Mouse (Mus musculus): ENCODE data around the gene Otud7a. TPM values are rescaled to one million over a fixed set of nuclear protein-coding genes. Genes with fewer than 3 reads are reported as not detected.

Otud7a gene
- polyA plus RNA-seq, 1 experiment from 2014 or later, result 2.6 TPM

DNA sequence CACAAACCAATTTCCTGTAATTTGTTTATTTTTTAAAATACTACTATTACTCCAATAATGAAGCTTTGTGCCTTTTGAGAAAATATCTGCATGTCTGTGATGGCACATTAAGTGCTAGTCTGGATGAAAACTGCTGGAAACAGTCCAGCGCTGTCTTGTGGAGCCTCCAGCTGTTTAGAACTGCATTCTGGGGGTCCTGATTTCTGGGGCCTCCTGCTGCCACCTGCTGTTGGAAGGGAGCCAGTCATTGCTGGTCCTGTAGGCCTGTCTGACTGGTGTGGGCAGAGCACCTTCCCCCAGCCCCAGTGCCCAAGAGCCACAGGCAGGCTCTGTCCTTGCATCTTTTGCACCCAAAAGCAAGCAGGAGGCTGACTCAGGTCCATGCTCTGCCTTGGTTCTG lies 65.3 kb downstream of the Otud7a start:
- H3K4me2 ChIP-seq, result no peak overlapping the region
- H3K9me3 ChIP-seq, result no peaks in the 10 kb centered on the region
- no peak overlapping the region for H3K9ac ChIP-seq
- 54% methylated on average over 1 of the region's 1 CpGs for WGBS
- no peaks in the 10 kb centered on the region for H3K27me3 ChIP-seq
- H3K4me3 ChIP-seq (replicated peaks), result no peak overlapping the region
- no peaks in the 10 kb centered on the region for H3K4me1 ChIP-seq
- no peaks in the 10 kb centered on the region for H3K36me3 ChIP-seq (replicated peaks)
- no peak overlapping the region for H3K27ac ChIP-seq
- no peak for ATAC-seq (ENCODE audit: low FRiP score)

DNA sequence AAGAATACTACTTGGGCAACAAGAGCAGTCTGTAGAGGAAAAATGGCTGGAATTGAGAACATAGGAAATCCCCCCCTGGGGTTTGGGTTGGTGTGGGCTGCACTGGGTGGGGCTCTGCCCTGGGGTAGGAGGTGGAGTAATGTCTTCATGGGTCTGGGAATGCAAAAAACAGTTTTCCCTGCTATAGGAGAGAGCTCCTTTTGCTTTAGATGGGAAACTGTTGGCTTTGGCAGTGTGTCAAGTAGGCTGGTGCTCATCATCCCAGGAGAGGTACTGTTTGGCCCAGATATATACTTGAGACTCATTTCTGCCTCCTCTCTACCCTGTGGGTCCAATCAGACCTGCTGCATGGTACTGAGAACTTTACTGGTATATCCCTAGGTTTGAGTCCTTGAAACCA lies 66.9 kb downstream of the Otud7a start:
- no peaks in the 10 kb centered on the region for H3K4me1 ChIP-seq
- H3K4me2 ChIP-seq, result no peak overlapping the region
- H3K9ac ChIP-seq, result no peak overlapping the region
- no peak for ATAC-seq (ENCODE audit: low FRiP score)
- no peak overlapping the region for H3K27ac ChIP-seq
- H3K27me3 ChIP-seq, result no peaks in the 10 kb centered on the region
- H3K4me3 ChIP-seq (replicated peaks), result no peak overlapping the region
- no peaks in the 10 kb centered on the region for H3K36me3 ChIP-seq (replicated peaks)
- H3K9me3 ChIP-seq, result no peaks in the 10 kb centered on the region

DNA sequence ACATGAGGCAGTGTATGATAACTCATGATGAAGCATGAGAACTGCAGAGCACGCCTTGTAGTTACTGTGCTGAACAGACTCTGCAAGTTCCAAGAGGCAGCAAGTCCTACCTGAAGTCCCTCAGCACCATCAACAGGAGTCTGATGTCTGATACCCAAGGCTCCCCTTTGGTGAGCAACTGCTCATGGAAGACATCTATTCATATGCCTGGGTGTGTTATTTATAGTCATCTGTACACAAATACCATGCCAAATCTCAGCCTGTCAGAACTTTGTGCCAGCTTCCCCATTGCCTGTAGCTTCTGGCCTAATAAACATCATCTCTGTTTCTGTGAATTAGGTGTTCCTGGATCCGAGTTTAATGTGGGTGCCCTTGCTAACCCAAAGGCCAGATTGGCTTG lies 68.0 kb downstream of the Otud7a start:
- no peak overlapping the region for H3K4me2 ChIP-seq
- no peak overlapping the region for H3K4me3 ChIP-seq (replicated peaks)
- H3K36me3 ChIP-seq (replicated peaks), result no peaks in the 10 kb centered on the region
- WGBS, result 85% methylated on average over 2 of the region's 2 CpGs
- H3K27ac ChIP-seq, result no peak overlapping the region
- H3K9me3 ChIP-seq, result no peaks in the 10 kb centered on the region
- H3K4me1 ChIP-seq, result no peaks in the 10 kb centered on the region
- no peaks in the 10 kb centered on the region for H3K27me3 ChIP-seq
- H3K9ac ChIP-seq, result no peak overlapping the region
- no peak for ATAC-seq (ENCODE audit: low FRiP score)

DNA sequence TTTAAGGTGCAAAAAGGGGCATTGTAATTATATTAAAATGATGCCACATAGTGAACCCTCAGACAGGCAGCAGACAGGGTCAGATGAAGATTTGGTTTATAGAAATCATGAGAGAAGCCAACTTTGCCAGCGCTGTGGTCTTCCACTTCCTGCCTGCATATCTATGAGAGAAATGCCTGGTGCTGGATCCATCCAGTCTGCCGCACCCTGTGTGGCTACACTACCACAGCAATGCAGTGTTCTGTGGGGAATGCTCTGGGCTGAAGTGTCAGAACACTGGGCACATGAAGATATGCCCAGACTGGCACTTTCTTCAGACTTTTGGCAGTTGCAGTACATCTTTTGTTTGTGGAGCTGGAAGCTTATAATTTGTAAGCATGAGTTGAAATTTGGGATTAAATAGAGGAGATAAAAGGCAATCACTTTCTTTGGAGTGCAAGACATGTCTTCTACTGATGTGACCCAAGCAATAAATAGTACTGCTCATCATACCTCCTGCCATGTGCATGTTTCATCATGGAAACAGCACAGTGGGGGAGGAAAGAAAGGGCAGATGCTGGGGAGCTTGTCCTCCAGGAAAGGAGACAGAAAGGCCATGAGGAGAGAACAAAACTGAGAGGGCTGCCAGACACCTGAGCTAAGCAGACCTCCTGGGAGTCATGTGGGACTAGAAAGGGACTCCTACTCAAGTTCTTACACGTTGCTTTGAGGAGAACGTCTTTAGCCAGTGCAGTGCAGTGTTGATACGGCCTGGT lies 71.8 kb downstream of the Otud7a start:
- no peak for ATAC-seq (ENCODE audit: low FRiP score)
- Histone ChIP-seq H3K27ac (no peak overlapping the region), H3K4me3 (replicated peaks) (no peak overlapping the region), H3K27me3 (no peaks in the 10 kb centered on the region), H3K9me3 (no peaks in the 10 kb centered on the region), H3K4me2 (no peak overlapping the region), H3K36me3 (replicated peaks) (no peaks in the 10 kb centered on the region), H3K9ac (no peak overlapping the region), H3K4me1 (no peaks in the 10 kb centered on the region)
- WGBS, result 90% methylated on average over 5 of the region's 5 CpGs

DNA sequence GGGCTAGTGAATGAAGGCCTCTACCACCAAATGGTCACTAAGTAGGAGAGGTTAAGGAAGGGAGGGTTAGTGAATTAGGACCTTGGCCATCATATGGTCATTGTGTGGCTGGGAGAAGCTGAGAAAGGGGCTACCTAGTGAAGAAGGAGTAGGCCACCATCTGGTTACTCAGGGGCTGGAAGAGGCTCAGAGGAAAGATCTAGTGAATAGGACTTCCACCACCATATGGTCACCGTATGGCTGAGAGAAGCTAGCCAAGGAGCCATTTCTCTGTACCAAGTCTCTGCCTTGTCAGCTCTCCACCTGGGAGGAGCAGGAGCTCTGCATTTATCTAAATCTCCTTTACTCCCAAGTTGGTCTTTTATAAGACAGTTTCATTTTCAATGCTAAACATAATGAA lies 75.7 kb downstream of the Otud7a start:
- Histone ChIP-seq H3K36me3 (replicated peaks) (no peaks in the 10 kb centered on the region), H3K27ac (no peak overlapping the region), H3K9ac (no peak overlapping the region), H3K4me3 (replicated peaks) (no peak overlapping the region), H3K9me3 (no peaks in the 10 kb centered on the region), H3K4me1 (no peaks in the 10 kb centered on the region), H3K27me3 (no peaks in the 10 kb centered on the region), H3K4me2 (no peak overlapping the region)
- 95% methylated on average over 1 of the region's 1 CpGs for WGBS
- ATAC-seq (ENCODE audit: low FRiP score), result no peak

DNA sequence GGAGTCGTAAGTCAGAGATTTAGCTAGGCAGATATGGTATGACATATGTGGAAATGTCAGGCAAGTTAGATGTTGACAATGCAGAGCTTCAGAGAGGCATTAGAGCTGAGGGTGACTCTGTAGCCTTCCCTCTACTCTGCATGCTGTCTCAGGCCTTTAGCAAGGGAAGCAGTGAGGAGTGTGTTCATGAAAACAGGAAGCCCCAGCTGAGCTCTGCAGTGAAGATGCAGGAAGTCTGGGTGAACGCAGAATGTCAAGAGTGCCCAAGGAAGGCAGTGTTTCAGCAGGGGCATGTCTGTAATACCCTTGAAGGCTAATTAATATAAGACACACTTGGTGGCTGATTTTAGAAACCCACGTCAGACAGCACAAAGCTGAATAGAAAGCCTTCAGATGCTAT lies 77.9 kb downstream of the Otud7a start:
- Histone ChIP-seq H3K4me1 (no peaks in the 10 kb centered on the region), H3K36me3 (replicated peaks) (no peaks in the 10 kb centered on the region), H3K4me2 (no peak overlapping the region), H3K4me3 (replicated peaks) (no peak overlapping the region), H3K9ac (no peak overlapping the region), H3K9me3 (no peaks in the 10 kb centered on the region), H3K27ac (no peak overlapping the region), H3K27me3 (no peaks in the 10 kb centered on the region)
- no peak for ATAC-seq (ENCODE audit: low FRiP score)
- 79% methylated on average over 3 of the region's 3 CpGs for WGBS

DNA sequence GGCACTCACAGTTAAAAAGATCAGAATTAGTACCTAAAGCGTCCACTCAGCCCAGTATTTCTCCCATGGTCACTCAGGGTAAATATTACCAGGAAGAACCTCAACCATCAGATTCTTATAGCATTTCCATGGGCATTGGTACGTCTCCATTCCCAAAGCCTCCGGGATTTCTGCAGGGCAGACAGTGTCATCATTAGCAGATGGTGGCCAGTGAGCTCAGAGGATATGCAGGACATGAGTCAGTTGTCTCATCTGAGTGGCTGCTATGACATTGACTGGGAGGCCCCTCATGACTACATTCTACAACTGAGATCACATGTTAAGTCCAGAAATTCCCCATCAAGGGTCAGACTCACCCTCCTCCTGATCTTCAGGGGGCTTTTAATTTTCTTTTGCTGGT lies 78.5 kb downstream of the Otud7a start:
- H3K9me3 ChIP-seq, result no peaks in the 10 kb centered on the region
- no peaks in the 10 kb centered on the region for H3K27me3 ChIP-seq
- no peak overlapping the region for H3K4me3 ChIP-seq (replicated peaks)
- no peaks in the 10 kb centered on the region for H3K4me1 ChIP-seq
- ATAC-seq (ENCODE audit: low FRiP score), result no peak
- no peaks in the 10 kb centered on the region for H3K36me3 ChIP-seq (replicated peaks)
- 88% methylated on average over 3 of the region's 3 CpGs for WGBS
- H3K9ac ChIP-seq, result no peak overlapping the region
- H3K27ac ChIP-seq, result no peak overlapping the region
- H3K4me2 ChIP-seq, result no peak overlapping the region

DNA sequence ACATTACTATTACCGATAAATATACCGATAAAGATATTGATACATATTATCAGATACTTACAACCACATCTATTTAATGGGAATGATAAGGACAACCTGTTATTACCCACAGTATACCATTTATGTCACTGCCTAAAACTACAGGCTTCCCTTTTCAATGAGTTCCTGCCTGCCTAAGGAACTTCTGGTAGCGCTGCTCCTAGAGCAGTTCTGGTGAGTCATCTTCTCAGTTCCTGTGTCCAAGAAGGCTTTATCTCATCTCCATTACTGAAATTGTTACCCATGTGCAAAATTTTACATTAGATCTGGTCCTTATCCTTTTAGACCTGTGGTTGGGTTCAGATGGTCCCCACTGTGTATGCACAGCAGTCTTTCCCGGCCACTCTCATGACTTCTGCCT lies 95.7 kb downstream of the Otud7a start:
- H3K4me2 ChIP-seq, result no peak overlapping the region
- 95% methylated on average over 4 of the region's 4 CpGs for WGBS
- ATAC-seq (ENCODE audit: low FRiP score), result no peak
- no peaks in the 10 kb centered on the region for H3K36me3 ChIP-seq (replicated peaks)
- no peaks in the 10 kb centered on the region for H3K9me3 ChIP-seq
- no peaks in the 10 kb centered on the region for H3K4me1 ChIP-seq
- H3K27me3 ChIP-seq, result no peaks in the 10 kb centered on the region
- H3K4me3 ChIP-seq (replicated peaks), result no peak overlapping the region
- H3K9ac ChIP-seq, result no peak overlapping the region
- H3K27ac ChIP-seq, result no peak overlapping the region

DNA sequence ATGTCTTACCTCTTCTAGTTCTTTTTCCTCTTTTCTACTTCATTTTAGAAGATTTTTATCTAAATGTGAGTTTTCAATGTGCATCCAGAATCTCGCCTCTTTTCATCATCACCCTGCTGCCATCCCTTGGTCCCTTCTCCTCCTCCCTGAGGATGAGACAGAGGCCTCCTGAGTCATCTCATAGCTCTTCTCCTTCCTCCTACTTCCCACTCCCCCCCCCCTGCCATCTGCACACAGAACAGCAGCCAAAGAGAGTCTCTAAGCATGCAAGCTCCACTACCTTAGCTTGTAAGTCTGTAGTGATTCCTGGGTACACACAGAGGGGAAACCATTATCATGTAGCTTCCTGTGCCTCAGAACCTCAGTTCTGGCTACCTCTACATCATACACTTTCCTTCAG lies 109.9 kb downstream of the Otud7a start:
- H3K4me2 ChIP-seq, result no peak overlapping the region
- no peak overlapping the region for H3K9ac ChIP-seq
- H3K4me3 ChIP-seq (replicated peaks), result no peak overlapping the region
- ATAC-seq (ENCODE audit: low FRiP score), result no peak
- H3K27ac ChIP-seq, result no peak overlapping the region
- no peaks in the 10 kb centered on the region for H3K4me1 ChIP-seq
- no peaks in the 10 kb centered on the region for H3K36me3 ChIP-seq (replicated peaks)
- H3K27me3 ChIP-seq, result no peaks in the 10 kb centered on the region
- 73% methylated on average over 1 of the region's 1 CpGs for WGBS
- H3K9me3 ChIP-seq, result no peaks in the 10 kb centered on the region

DNA sequence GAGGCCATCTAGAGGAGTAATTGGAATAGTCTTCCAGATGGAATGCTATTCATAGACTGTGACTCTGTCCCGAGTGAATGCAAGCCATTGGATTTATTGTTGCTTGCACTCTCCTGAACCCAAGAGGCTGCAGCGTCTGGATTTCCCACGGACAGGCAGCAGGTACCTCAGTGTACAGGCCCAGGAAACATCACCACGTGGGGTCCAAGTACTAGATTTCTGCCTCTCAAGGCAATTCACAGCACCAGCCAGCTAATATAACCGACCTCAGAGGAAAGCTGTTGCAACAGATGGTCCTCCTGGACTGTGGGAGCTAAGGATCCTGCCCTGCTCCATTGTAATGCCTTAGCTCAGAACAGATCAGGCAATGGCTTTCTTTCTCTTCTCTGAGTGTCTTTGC lies 111.8 kb downstream of the Otud7a start:
- Histone ChIP-seq H3K4me2 (no peak overlapping the region), H3K36me3 (replicated peaks) (no peaks in the 10 kb centered on the region), H3K4me3 (replicated peaks) (no peak overlapping the region), H3K4me1 (no peaks in the 10 kb centered on the region), H3K27me3 (no peaks in the 10 kb centered on the region), H3K27ac (no peak overlapping the region), H3K9me3 (no peaks in the 10 kb centered on the region), H3K9ac (no peak overlapping the region)
- WGBS, result 63% methylated on average over 5 of the region's 5 CpGs
- ATAC-seq (ENCODE audit: low FRiP score), result no peak

DNA sequence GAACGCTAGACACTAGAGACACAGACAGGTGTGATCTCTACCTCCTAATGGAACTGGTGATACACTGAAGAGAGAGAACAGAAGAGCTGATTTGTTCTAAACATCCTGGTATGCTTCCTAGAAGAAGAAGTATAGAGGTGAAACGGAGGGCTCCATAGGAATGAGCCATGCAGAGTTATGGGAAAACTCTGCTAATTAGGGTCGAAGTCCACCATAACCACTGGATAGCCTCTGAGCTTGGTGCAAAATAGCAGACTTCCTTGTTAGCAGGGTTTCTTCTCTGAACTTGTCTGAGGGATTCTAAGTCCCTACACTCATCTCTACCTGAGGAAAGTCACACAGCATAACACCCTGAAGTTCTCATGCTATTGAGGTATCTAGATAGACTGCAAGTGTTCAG lies 114.4 kb downstream of the Otud7a start:
- no peak overlapping the region for H3K27ac ChIP-seq
- H3K9me3 ChIP-seq, result no peaks in the 10 kb centered on the region
- WGBS, result 86% methylated on average over 3 of the region's 3 CpGs
- no peak overlapping the region for H3K9ac ChIP-seq
- H3K4me1 ChIP-seq, result no peaks in the 10 kb centered on the region
- no peaks in the 10 kb centered on the region for H3K27me3 ChIP-seq
- H3K4me3 ChIP-seq (replicated peaks), result no peak overlapping the region
- no peaks in the 10 kb centered on the region for H3K36me3 ChIP-seq (replicated peaks)
- no peak for ATAC-seq (ENCODE audit: low FRiP score)
- no peak overlapping the region for H3K4me2 ChIP-seq

DNA sequence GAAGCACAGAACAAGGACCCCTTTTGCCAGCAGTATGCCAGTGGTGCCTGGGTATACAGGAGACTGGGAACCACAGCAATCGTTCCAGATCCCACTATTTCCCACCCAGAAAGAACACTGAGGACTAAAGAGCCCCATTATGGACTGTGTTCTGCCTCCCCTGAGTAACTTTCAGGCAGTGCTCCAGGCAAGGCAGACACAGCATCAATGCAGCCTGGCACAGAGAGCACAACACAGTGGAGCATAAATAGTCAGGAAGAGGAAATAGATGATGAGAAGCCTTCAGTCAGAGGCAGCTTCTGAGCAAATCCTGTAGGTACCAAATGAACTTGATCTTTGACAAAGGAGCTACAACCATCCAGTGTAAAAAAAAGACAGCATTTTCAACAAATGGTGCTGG lies 115.1 kb downstream of the Otud7a start:
- Histone ChIP-seq H3K4me1 (no peaks in the 10 kb centered on the region), H3K36me3 (replicated peaks) (no peaks in the 10 kb centered on the region), H3K27ac (no peak overlapping the region), H3K9me3 (no peaks in the 10 kb centered on the region), H3K4me2 (no peak overlapping the region), H3K9ac (no peak overlapping the region), H3K27me3 (no peaks in the 10 kb centered on the region), H3K4me3 (replicated peaks) (no peak overlapping the region)
- no peak for ATAC-seq (ENCODE audit: low FRiP score)
- 88% methylated on average over 1 of the region's 1 CpGs for WGBS

DNA sequence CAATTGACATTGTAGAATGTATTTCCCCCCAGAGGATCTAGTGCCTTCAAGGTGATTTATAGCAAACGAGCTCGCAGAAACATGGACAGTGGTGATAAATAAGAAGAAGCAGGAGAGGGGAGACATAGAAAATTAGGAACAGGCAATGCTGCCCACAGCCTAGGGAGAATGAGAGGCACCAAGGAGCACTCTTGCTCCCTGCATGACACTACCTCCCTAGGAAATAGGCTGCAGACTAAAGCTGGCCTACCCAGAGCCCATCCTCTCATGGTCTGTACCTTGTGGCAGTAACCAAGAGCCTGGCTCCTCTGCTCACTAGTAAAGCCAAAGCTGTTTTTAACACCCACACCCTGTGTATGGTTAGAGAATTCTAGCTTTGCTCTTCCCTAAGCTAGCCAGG lies 138.8 kb downstream of the Otud7a start:
- Histone ChIP-seq H3K4me2 (no peak overlapping the region), H3K4me1 (no peaks in the 10 kb centered on the region), H3K9me3 (no peaks in the 10 kb centered on the region), H3K9ac (no peak overlapping the region), H3K27ac (no peak overlapping the region), H3K27me3 (no peaks in the 10 kb centered on the region), H3K36me3 (replicated peaks) (no peaks in the 10 kb centered on the region), H3K4me3 (replicated peaks) (no peak overlapping the region)
- 91% methylated on average over 2 of the region's 2 CpGs for WGBS
- no peak for ATAC-seq (ENCODE audit: low FRiP score)
